Mouse (Mus musculus) left cerebral cortex, postnatal 10 days (tissue): ENCODE results near the gene Mill2. TPM values are rescaled to one million over a fixed set of nuclear protein-coding genes. Genes with fewer than 3 reads are reported as not detected.
A peak's percentile ranks its signal among the peaks of the same experiment; 100 is the strongest.
"Not testable (repeated sequence)": the region's sequence is repeated elsewhere in the genome, so short reads cannot be mapped to it uniquely, and the experiment has no call there.

Source experiments
- DNase-seq, 2 experiments: peaks; one replicate each; pipeline ENCODE4 v3.0.0; 2021 to 2022; ENCODE audit warnings: low spot score in 2 of 2, mixed read lengths in 1 of 2; ENCODE audit errors: extremely low spot score in 1 of 2
- intact Hi-C: fragments of 180-260 bp; cut with DNase I; formaldehyde crosslinking; loops from one replicate; pipeline ENCODE4 v1.15.1; 2025
- total RNA-seq, 2 experiments: library from RNA; stranded (reverse); gene quantifications; 2 replicates each; pipeline ENCODE4 v1.2.3; 2021

Gene Mill2
- 1 to 10 TPM; 1.3 to 1.5 TPM for total RNA-seq

DNA sequence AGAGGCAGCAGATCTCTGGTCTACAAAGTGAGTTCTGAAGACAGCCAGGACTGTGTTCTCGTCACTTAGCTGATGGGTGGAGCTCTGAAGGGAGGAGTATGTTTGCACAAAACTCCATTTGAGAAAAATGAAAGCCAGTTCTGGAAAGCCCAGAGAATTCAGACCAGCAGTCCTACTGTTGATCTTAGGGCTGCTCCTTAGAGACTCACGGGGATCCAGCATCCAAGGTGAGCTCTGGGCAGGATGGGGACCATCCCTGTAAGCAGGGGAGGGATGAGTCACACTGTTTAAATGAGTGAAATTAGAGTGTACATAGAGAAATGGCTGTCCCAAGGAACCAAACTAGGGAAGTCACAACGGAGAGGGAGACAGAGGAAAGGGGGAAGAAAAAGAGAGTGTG, at the start of gene Mill2:
TSS of gene Mill2 (plus strand) at position 102 of the 400 bp plus-strand sequence.
- intact Hi-C loops, result no loop called here
- DNase-seq, result no peak

- DNase-seq, intact Hi-C loops: not testable (repeated sequence)
These were observed 49.1 kb upstream of the Mill2 start for GRCm38 (mm10) chr7:18790671-18791070.

- intact Hi-C loops, result no loop called here
These were observed 41.3 kb upstream of the Mill2 start, which contains the start of gene Psg19 for GRCm38 (mm10) chr7:18798420-18798819. Psg19 (minus strand) TSS chr7:18798520.

DNA sequence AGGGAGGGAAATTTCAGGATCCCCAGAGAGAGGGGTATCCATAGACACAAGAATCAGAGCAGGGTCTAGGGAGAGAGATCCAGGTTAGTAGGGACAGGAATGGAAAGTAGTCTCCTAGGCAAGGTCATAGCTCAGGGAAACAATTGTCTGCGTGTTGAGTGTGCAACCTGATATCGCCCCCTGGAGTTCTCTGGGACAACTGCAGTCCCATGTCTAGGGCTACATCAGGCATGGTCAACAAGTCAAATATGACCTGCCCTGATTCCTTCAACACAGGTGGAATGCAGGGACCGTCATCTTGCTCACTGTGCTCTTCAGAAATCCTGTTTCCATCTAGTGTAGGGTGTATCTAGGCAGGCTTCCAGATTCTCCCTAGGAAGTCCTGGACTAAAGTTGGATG, 40.6 kb upstream of the Mill2 start:
- intact Hi-C loops, result no loop called here
- DNase-seq, result no peak

More at GRCm38 (mm10) chr7:18798420-18798819, 41.3 kb upstream of the Mill2 start, which contains the start of gene Psg19:
- DNase-seq, result no peak

DNA sequence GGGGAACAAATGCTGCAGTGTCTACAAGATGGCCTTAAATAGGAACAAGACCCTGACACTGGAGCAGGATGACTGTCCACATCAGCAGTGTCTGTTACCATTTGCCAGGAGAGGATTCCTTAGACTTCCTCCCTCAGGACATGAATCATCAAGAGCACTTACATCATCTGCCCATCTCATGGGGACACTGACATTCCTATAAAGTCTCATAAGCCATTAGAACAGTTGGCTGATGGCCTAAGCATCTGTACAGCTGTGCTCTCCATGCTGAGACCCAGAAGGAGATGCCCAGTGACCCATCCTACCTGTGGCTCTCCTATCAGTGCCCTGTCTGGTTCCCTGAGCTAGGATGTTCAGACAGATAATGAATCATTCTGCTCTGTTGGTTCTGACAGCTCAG, 36.2 kb upstream of the Mill2 start:
- no peak for DNase-seq
- intact Hi-C loops, result no loop called here

- no peak for DNase-seq
- intact Hi-C loops, result no loop called here
These were observed 21.5 kb upstream of the Mill2 start for GRCm38 (mm10) chr7:18818301-18818700.

DNA sequence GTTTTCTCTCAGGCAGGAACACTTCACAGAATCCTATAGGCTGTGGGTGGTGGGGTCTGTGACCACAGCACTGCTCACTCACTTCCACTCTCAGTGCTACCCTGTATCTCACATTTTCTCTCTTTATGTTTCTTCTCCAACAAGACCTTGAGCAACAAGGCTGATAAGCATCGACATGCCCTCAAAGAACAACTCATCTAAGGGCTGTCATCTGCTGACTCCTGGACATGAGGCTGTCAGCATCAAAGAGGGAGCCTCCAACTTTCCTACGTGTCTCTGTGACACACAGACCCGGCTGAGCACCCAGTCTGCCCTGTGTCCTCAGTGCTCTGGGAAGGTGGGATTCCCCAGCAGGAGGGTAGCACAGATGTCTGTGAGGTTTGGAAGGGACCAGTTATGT, 18.3 kb upstream of the Mill2 start, which contains the start of gene Psg17:
TSS of gene Psg17 (minus strand) at position 101 of the 400 bp plus-strand sequence.
- intact Hi-C loops, result no loop called here

GRCm38 (mm10) chr7:18827792-18828546, 11.8 kb upstream of the Mill2 start:
- intact Hi-C loops, result no loop called here
- DNase-seq, result no peak

More for the DNA sequence above, 18.3 kb upstream of the Mill2 start, which contains the start of gene Psg17:
- DNase-seq, result no peak

- no peak for DNase-seq
- intact Hi-C loops, result no loop called here
These were observed 11.2 kb upstream of the Mill2 start for GRCm38 (mm10) chr7:18828592-18828991.

- intact Hi-C loops, result no loop called here
- no peak for DNase-seq
These were observed 10.2 kb upstream of the Mill2 start for GRCm38 (mm10) chr7:18829545-18829944.

- intact Hi-C loops, result no loop called here
These were observed 7.5 kb upstream of the Mill2 start for GRCm38 (mm10) chr7:18832298-18832697.

GRCm38 (mm10) chr7:18840386-18841173, 814 bp downstream of the Mill2 start:
- intact Hi-C loops, result no loop called here
- peak; percentile 3 to 75 for DNase-seq

More at GRCm38 (mm10) chr7:18832298-18832697, 7.5 kb upstream of the Mill2 start:
- DNase-seq, result no peak

DNA sequence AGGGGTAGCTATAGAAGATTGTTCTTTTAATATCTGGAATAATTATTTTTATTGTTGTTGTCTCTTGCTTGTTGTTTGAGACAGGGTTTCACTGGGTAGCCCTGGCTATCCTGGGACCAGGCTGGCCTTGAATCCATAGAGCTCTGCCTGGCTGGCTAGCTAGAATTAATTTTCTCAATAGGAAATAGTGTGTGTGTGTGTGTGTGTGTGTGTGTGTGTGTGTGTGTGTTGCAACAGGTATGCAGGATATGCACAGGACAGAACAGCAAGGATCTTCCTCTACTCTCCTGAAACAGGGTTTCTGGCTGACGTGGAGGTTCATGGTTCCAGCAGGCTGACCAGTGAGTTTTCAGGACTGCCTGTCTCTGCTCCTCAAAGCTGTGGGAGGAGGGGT, 1.4 kb downstream of the Mill2 start:
- DNase-seq, result no peak
- intact Hi-C loops, result no loop called here

DNA sequence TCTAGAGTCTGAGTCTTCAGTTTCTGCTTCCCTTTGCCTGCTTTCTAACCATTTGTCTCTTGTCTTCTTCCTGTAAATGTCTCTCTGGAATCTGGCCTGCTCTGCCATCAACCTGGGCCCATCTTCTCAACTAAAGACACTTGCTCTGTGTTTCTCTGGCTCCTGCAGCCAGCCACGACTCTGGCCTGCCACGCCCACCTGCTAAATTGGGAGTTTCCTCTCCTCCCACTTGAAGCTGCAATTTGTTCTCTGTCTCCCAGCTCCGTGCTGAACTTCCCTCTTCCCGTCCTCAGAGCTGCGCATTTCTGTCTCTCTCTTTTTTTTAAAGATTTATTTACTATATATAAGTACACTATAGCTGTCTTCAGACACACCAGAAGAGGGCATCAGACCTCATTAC, 5.0 kb downstream of the Mill2 start:
- intact Hi-C loops, result no loop called here
- no peak for DNase-seq

DNA sequence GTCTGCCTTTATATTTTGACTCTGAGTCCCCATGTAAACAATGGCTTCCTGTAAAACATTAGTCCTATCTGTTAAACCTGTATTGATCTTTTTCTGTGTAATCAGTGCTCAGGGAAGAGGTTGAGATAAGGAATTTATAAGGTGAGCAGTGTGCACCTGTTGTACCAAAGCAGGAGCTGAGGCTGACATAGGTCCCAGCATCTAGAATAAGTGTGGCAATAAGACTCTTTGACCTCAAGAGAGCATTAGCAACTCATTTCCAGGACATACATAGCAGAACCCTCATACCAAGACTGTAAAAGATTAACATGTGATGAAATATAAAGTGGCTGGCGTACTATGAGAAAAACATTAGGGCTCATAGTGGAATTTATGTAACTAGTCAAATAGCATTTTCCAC, 8.6 kb downstream of the Mill2 start:
- intact Hi-C loops, result no loop called here
- no peak for DNase-seq

- intact Hi-C loops, result no loop called here
- DNase-seq, result peak in 1 of 2 experiments; percentile 32
These were observed 18.6 kb downstream of the Mill2 start for GRCm38 (mm10) chr7:18858310-18858916.

GRCm38 (mm10) chr7:18862801-18863200, 23.0 kb downstream of the Mill2 start:
- intact Hi-C loops, result no loop called here
- DNase-seq, result no peak

DNA sequence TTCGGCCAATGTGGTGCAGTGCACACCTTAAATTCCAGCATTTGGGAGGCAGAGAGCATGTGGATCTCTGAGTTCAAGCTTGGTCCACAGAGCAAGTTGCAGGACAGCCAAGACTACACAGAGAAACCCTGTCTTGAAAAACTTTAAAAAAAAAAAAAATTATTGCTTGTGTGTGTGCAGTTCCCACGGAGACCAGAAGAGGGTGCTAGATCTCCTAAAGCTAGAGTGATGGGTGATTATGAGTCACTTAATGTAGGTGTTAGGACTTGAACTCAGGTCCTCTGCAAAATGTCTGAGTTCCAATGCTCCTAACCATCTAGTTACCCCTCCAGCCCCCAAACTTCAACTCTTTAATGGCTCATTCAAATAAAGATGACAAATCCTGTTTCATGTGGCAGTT, 28.7 kb downstream of the Mill2 start:
- DNase-seq, result no peak
- intact Hi-C loops, result no loop called here

GRCm38 (mm10) chr7:18871031-18871430, 31.3 kb downstream of the Mill2 start, which contains the start of gene Pglyrp1:
Pglyrp1 (plus strand) TSS chr7:18871331.
- intact Hi-C loops, result loop anchor here (10.0 kb wide), 2 partner anchors 656 to 1796 kb away; partner anchors contain the start of gene Psg16
- not testable (repeated sequence) for DNase-seq
